Mouse (Mus musculus) right cerebral cortex, postnatal 10 days (tissue): ENCODE measurements around the gene Med13.

Source experiments
- DNase-seq, 2 experiments: peaks; one replicate each; pipeline ENCODE4 v3.0.0; 2021; ENCODE audit warnings: low spot score in 2 of 2

Med13 gene

GRCm38 (mm10) chr11:86291714-86292113 lies 65.7 kb downstream of the Med13 start:
- DNase-seq = no peak

- DNase-seq = no peak
These were observed 71.7 kb downstream of the Med13 start for GRCm38 (mm10) chr11:86285729-86286128.

- no peak for DNase-seq
These were observed 78.8 kb downstream of the Med13 start for GRCm38 (mm10) chr11:86278442-86279102.

GRCm38 (mm10) chr11:86257460-86258076 lies 99.8 kb downstream of the Med13 start, which contains the start of gene Ints2:
Ints2 (minus strand) TSS chr11:86257575.
- peak; percentile 97 to 98 for DNase-seq

- peak in 1 of 2 experiments; percentile 61 for DNase-seq
These were observed 100.3 kb downstream of the Med13 start for GRCm38 (mm10) chr11:86257054-86257453.

GRCm38 (mm10) chr11:86253342-86253741 lies 104.1 kb downstream of the Med13 start:
- DNase-seq = no peak

GRCm38 (mm10) chr11:86232446-86232845 lies 125.0 kb downstream of the Med13 start:
- DNase-seq = no peak

- no peak for DNase-seq
These were observed 125.5 kb downstream of the Med13 start for GRCm38 (mm10) chr11:86231781-86232350.

- no peak for DNase-seq
These were observed 130.7 kb downstream of the Med13 start for GRCm38 (mm10) chr11:86226646-86227180.

- DNase-seq = no peak
These were observed 131.6 kb downstream of the Med13 start for GRCm38 (mm10) chr11:86225761-86226160.
